Mouse (Mus musculus) cerebellum, postnatal 25 days (tissue): ENCODE data around the gene Tbce.

Source experiments
- DNase-seq, 2 experiments: peaks; one replicate each; pipeline ENCODE4 v3.0.0; 2021; ENCODE audit warnings: mixed read lengths in 2 of 2

Gene Tbce

GRCm38 (mm10) chr13:13965388-13965964 is 74.0 kb downstream of the Tbce start:
- no peak for DNase-seq

GRCm38 (mm10) chr13:13961046-13961445 is 78.4 kb downstream of the Tbce start:
- no peak for DNase-seq

- no peak for DNase-seq
These were observed 79.2 kb downstream of the Tbce start for GRCm38 (mm10) chr13:13960211-13960610.

- DNase-seq, result no peak
These were observed 82.8 kb downstream of the Tbce start for GRCm38 (mm10) chr13:13956686-13957085.

GRCm38 (mm10) chr13:13954931-13955330 is 84.5 kb downstream of the Tbce start:
- DNase-seq, result no peak

GRCm38 (mm10) chr13:13953874-13954832 is 85.3 kb downstream of the Tbce start, which contains the start of gene B3galnt2:
Gene B3galnt2 (plus strand): TSS chr13:13954469.
- peak; percentile 94 to 97 for DNase-seq
